Mouse (Mus musculus) neural tube, embryonic 15.5 days (tissue): ENCODE data around the gene Btbd19. TPM values are rescaled to one million over a fixed set of nuclear protein-coding genes. Genes with fewer than 3 reads are reported as not detected.

Experiments
- ATAC-seq: fragments of 200-750 bp; cut with Nextera tagmentation; 2 replicates; pipeline ENCODE4 v1.8.0; 2017; ENCODE audit warnings: mild to moderate bottlenecking, moderate TSS enrichment, moderate library complexity; ENCODE audit not compliant: low FRiP score
- H3K27ac ChIP-seq: fragments of 300-500 bp; sonication (generic); replicated peaks from 2 replicates; pipeline ENCODE4 v1.5.1; 2015; ENCODE audit warnings: mild to moderate bottlenecking, inconsistent platforms
- H3K27me3 ChIP-seq: fragments of 300-500 bp; sonication (generic); replicated peaks from 2 replicates; pipeline ENCODE4 v1.6.1; 2015; ENCODE audit warnings: inconsistent platforms
- H3K36me3 ChIP-seq: fragments of 300-500 bp; sonication (generic); 2 replicates; pipeline ENCODE4 v1.6.1; 2015; ENCODE audit warnings: inconsistent platforms
- H3K4me1 ChIP-seq: fragments of 300-500 bp; sonication (generic); 2 replicates; pipeline ENCODE4 v1.6.1; 2015; ENCODE audit warnings: inconsistent platforms
- H3K4me2 ChIP-seq: fragments of 300-500 bp; sonication (generic); 2 replicates; pipeline ENCODE4 v1.6.1; 2015; ENCODE audit warnings: inconsistent platforms, mild to moderate bottlenecking, moderate library complexity
- H3K4me3 ChIP-seq: fragments of 300-500 bp; sonication (generic); replicated peaks from 2 replicates; pipeline ENCODE4 v1.5.1; 2015; ENCODE audit warnings: mild to moderate bottlenecking, inconsistent platforms
- H3K9ac ChIP-seq: fragments of 300-500 bp; sonication (generic); replicated peaks from 2 replicates; pipeline ENCODE4 v1.6.1; 2015; ENCODE audit warnings: mild to moderate bottlenecking, inconsistent platforms
- H3K9me3 ChIP-seq: fragments of 300-500 bp; sonication (generic); replicated peaks from 2 replicates; pipeline ENCODE4 v1.6.1; 2016; ENCODE audit warnings: inconsistent platforms
- WGBS: fragments of 180-500 bp; shearing (Covaris S2); methylation state at CpG from one replicate; pipeline ENCODE4 v1.1.7; 2015; ENCODE audit warnings: mixed read lengths; 5-methylcytosine and 5-hydroxymethylcytosine counted together
- polyA plus RNA-seq: library from polyadenylated mRNA; unstranded; fragments of >200 nt; fragmentation: Nextera tagmentation; extraction: Ambion mirVana; gene quantifications from 2 replicates; pipeline ENCODE4 v1.2.1, GENCODE M21; 2015

Gene Btbd19
- polyA plus RNA-seq, 1 experiment from 2014 or later = 4.7 TPM

- Histone ChIP-seq H3K9me3 (no peaks in the 10 kb centered on the region), H3K36me3 (peaks cover 11% of the 10 kb centered on the region), H3K27ac (no peak overlapping the region), H3K4me1 (peaks cover 36% of the 10 kb centered on the region), H3K4me2 (no peak overlapping the region), H3K9ac (no peak overlapping the region), H3K4me3 (no peak overlapping the region), H3K27me3 (no peaks in the 10 kb centered on the region)
- 85% methylated on average over 7 of the region's 9 CpGs for WGBS
- ATAC-seq = no peak
Measured at GRCm38 (mm10) chr4:117123546-117124217, 1.8 kb downstream of the Btbd19 start.

GRCm38 (mm10) chr4:117122209-117122608 is 3.3 kb downstream of the Btbd19 start:
- Histone ChIP-seq H3K4me2 (no peak overlapping the region), H3K9ac (no peak overlapping the region), H3K27me3 (no peaks in the 10 kb centered on the region), H3K27ac (no peak overlapping the region), H3K9me3 (no peaks in the 10 kb centered on the region), H3K4me1 (peaks cover 36% of the 10 kb centered on the region), H3K36me3 (peaks cover 2% of the 10 kb centered on the region; the same call in 1 of the 2 replicates), H3K4me3 (no peak overlapping the region)
- 91% methylated on average over 4 of the region's 4 CpGs for WGBS
- no peak for ATAC-seq

GRCm38 (mm10) chr4:117120445-117121414 is 4.8 kb downstream of the Btbd19 start:
- peak overlapping the region; percentile 97 for H3K4me2 ChIP-seq
- peak; percentile 94 for ATAC-seq
- 0 out of 2 replicates have a peak, but pooled peaks cover under 1% of the 10 kb centered on the region for H3K36me3 ChIP-seq
- H3K4me1 ChIP-seq = peaks cover 30% of the 10 kb centered on the region
- H3K4me3 ChIP-seq = peak overlapping the region; percentile 81
- no peaks in the 10 kb centered on the region for H3K27me3 ChIP-seq
- peak overlapping the region; percentile 75 for H3K9ac ChIP-seq
- WGBS = under 1% methylated on average over 69 of the region's 69 CpGs
- H3K9me3 ChIP-seq = no peaks in the 10 kb centered on the region
- peak overlapping the region; percentile 92 for H3K27ac ChIP-seq

GRCm38 (mm10) chr4:117120052-117120444 is 5.5 kb downstream of the Btbd19 start:
- Histone ChIP-seq H3K36me3 (peaks cover 6% of the 10 kb centered on the region), H3K9ac (peak overlapping the region; percentile 75), H3K4me3 (peak overlapping the region; percentile 81), H3K27me3 (no peaks in the 10 kb centered on the region), H3K4me2 (peak overlapping the region; percentile 97), H3K9me3 (no peaks in the 10 kb centered on the region), H3K4me1 (peaks cover 23% of the 10 kb centered on the region), H3K27ac (peak overlapping the region; percentile 92)
- WGBS = 6% methylated on average over 10 of the region's 10 CpGs
- ATAC-seq = peak; percentile 18; the same call in 1 of the 2 replicates

GRCm38 (mm10) chr4:117119636-117120035 is 5.9 kb downstream of the Btbd19 start:
- H3K27me3 ChIP-seq = no peaks in the 10 kb centered on the region
- H3K4me1 ChIP-seq = peaks cover 19% of the 10 kb centered on the region
- H3K27ac ChIP-seq = peak overlapping the region; percentile 92
- H3K4me3 ChIP-seq = peak overlapping the region; percentile 81
- no peaks in the 10 kb centered on the region for H3K9me3 ChIP-seq
- peak overlapping the region; percentile 75 for H3K9ac ChIP-seq
- peak overlapping the region; percentile 97 for H3K4me2 ChIP-seq
- no peak; the same call in 1 of the 2 replicates for ATAC-seq
- H3K36me3 ChIP-seq = peaks cover 10% of the 10 kb centered on the region
- WGBS = 70% methylated on average over 5 of the region's 5 CpGs

GRCm38 (mm10) chr4:117117931-117118330 is 7.6 kb downstream of the Btbd19 start:
- no peak for ATAC-seq
- no peak overlapping the region for H3K4me3 ChIP-seq
- 95% methylated on average over 7 of the region's 7 CpGs for WGBS

GRCm38 (mm10) chr4:117115592-117115991 is 9.9 kb downstream of the Btbd19 start:
- Histone ChIP-seq H3K9ac (no peak overlapping the region), H3K27ac (no peak overlapping the region), H3K36me3 (peaks cover 42% of the 10 kb centered on the region), H3K9me3 (no peaks in the 10 kb centered on the region), H3K27me3 (no peaks in the 10 kb centered on the region), H3K4me1 (peaks cover 8% of the 10 kb centered on the region), H3K4me2 (no peak overlapping the region), H3K4me3 (no peak overlapping the region)
- 90% methylated on average over 5 of the region's 5 CpGs for WGBS
- ATAC-seq = no peak

More at GRCm38 (mm10) chr4:117117931-117118330, 7.6 kb downstream of the Btbd19 start:
- Histone ChIP-seq H3K4me2 (no peak overlapping the region), H3K27ac (no peak overlapping the region), H3K36me3 (peaks cover 26% of the 10 kb centered on the region), H3K9me3 (no peaks in the 10 kb centered on the region), H3K9ac (no peak overlapping the region), H3K4me1 (peaks cover 15% of the 10 kb centered on the region), H3K27me3 (no peaks in the 10 kb centered on the region)

GRCm38 (mm10) chr4:117113237-117113636 is 12.3 kb downstream of the Btbd19 start:
- H3K4me2 ChIP-seq = no peak overlapping the region
- 93% methylated on average over 1 of the region's 1 CpGs for WGBS
- H3K4me3 ChIP-seq = no peak overlapping the region
- H3K27me3 ChIP-seq = no peaks in the 10 kb centered on the region
- no peaks in the 10 kb centered on the region for H3K4me1 ChIP-seq
- no peaks in the 10 kb centered on the region for H3K9me3 ChIP-seq
- no peak overlapping the region for H3K27ac ChIP-seq
- no peak for ATAC-seq
- peaks cover 65% of the 10 kb centered on the region for H3K36me3 ChIP-seq
- H3K9ac ChIP-seq = no peak overlapping the region

- Histone ChIP-seq H3K27me3 (no peaks in the 10 kb centered on the region), H3K27ac (no peak overlapping the region), H3K9me3 (no peaks in the 10 kb centered on the region), H3K9ac (no peak overlapping the region), H3K36me3 (peaks cover 73% of the 10 kb centered on the region), H3K4me2 (no peak overlapping the region), H3K4me3 (no peak overlapping the region), H3K4me1 (peaks cover under 1% of the 10 kb centered on the region; the same call in 1 of the 2 replicates)
- no peak for ATAC-seq
- 90% methylated on average over 11 of the region's 11 CpGs for WGBS
Measured at GRCm38 (mm10) chr4:117110985-117111384, 14.5 kb downstream of the Btbd19 start.

- ATAC-seq = no peak
- Histone ChIP-seq H3K27ac (no peak overlapping the region), H3K4me1 (peaks cover 5% of the 10 kb centered on the region; the same call in 1 of the 2 replicates), H3K27me3 (no peaks in the 10 kb centered on the region), H3K36me3 (peaks cover 73% of the 10 kb centered on the region), H3K9me3 (no peaks in the 10 kb centered on the region), H3K4me3 (no peak overlapping the region), H3K9ac (no peak overlapping the region), H3K4me2 (no peak overlapping the region)
- WGBS = 93% methylated on average over 13 of the region's 13 CpGs
Measured at GRCm38 (mm10) chr4:117110249-117110648, 15.3 kb downstream of the Btbd19 start.

- no peak for ATAC-seq
- no peak overlapping the region for H3K9ac ChIP-seq
- no peak overlapping the region for H3K4me3 ChIP-seq
- H3K9me3 ChIP-seq = no peaks in the 10 kb centered on the region
- no peak overlapping the region for H3K27ac ChIP-seq
- 93% methylated on average over 25 of the region's 25 CpGs for WGBS
- no peaks in the 10 kb centered on the region for H3K27me3 ChIP-seq
- peaks cover 66% of the 10 kb centered on the region for H3K36me3 ChIP-seq
- H3K4me2 ChIP-seq = no peak overlapping the region
- peaks cover 11% of the 10 kb centered on the region for H3K4me1 ChIP-seq
Measured at GRCm38 (mm10) chr4:117109330-117109729, 16.2 kb downstream of the Btbd19 start.
